Mouse (Mus musculus) left cerebral cortex, postnatal 14 days (tissue): ENCODE data around the gene Cat. TPM values are rescaled to one million over a fixed set of nuclear protein-coding genes. Genes with fewer than 3 reads are reported as not detected.

Source experiments
- DNase-seq, 2 experiments: peaks; one replicate each; pipeline ENCODE4 v3.0.0; 2021 to 2022; ENCODE audit warnings: low spot score in 2 of 2, mixed read lengths in 1 of 2
- intact Hi-C: fragments of 180-260 bp; cut with DNase I; formaldehyde crosslinking; loops from one replicate; pipeline ENCODE4 v1.15.1; 2025
- total RNA-seq, 2 experiments: library from RNA; stranded (reverse); gene quantifications; 2 replicates each; pipeline ENCODE4 v1.2.3; 2021

The Cat gene
- total RNA-seq, 2 experiments from 2014 or later = 55.0 to 60.0 TPM

DNA sequence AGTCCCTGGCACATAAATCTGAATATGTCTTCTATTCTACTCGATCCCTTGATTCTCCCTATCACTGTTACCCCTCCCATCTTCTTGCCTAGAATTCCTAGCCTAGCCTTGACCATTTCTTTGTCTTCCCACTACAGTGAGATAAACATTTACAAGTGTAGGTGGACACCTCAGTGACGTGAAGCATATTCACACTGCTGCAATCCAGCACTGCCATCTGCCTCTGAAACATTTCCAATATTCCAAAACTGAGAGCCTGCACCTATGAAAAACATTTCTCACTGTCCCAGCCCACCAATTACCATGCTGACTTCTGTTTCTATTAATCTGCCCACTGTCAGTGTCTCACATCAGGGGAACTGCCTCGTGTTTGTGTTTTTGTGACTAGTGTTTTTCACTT lies 78.7 kb downstream of the Cat start:
- intact Hi-C loops = no loop called here
- DNase-seq = no peak

Other genes starting within 250 kb of the Cat start
- under 1 TPM; 0.13 to 0.25 TPM for gene Ehf, start 181.9 kb downstream of the Cat start, total RNA-seq
- gene Elf5, start 73.5 kb downstream of the Cat start, total RNA-seq = 1 to 10 TPM in 1 of 2 experiments, under 1 TPM in 1; 0.72 to 1.0 TPM
- gene Abtb2, start 81.2 kb upstream of the Cat start, total RNA-seq = 10 to 100 TPM; 13.4 to 13.7 TPM